Mouse (Mus musculus) gastrocnemius, adult 8-10 months (tissue): Measurements from ENCODE around the gene Top3a. TPM values are rescaled to one million over a fixed set of nuclear protein-coding genes. Genes with fewer than 3 reads are reported as not detected.
A peak's percentile ranks its signal among the peaks of the same experiment; 100 is the strongest.

Experiments used
- DNase-seq, 2 experiments: peaks; one replicate each; pipeline ENCODE4 v3.0.0; 2022; ENCODE audit warnings: low spot score in 2 of 2
- total RNA-seq, 4 experiments: library from RNA; stranded (reverse); gene quantifications; 2 replicates each; pipeline ENCODE4 v1.2.4; 2022

The Top3a gene
- total RNA-seq, 4 experiments from 2014 or later, result 3.8 to 4.7 (median 4.2) TPM

DNA sequence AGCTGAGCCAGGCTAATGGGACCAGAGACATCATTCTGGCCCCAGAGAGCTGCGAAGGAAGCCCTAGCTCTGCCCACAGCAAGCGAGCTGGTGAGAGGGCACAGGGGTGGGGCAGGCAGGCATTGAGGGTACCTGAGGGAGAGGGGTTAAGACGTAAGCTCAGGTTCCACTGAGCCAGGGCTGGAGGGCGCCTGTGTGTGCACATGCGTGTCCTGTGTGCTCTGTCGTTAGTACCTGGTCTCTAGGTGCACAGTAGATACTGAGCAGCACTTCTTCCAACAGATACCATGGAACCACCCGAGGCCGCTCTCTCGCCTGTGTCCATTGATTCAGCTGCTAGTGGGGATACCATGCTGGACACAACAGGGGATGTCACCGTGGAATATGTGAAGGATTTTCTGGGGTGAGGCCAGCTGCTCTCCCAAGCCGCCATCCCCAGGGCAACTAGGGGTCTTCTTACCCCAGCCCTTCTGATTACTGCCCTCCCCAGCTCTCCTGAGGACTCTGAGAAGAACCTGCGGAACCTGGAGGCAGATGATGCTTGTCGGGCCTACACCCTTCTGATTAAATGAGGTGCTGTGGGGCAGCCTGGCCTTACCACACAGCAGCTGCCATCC lies 64.4 kb downstream of the Top3a start:
- DNase-seq, result peak in 1 of 2 experiments; percentile 2

DNA sequence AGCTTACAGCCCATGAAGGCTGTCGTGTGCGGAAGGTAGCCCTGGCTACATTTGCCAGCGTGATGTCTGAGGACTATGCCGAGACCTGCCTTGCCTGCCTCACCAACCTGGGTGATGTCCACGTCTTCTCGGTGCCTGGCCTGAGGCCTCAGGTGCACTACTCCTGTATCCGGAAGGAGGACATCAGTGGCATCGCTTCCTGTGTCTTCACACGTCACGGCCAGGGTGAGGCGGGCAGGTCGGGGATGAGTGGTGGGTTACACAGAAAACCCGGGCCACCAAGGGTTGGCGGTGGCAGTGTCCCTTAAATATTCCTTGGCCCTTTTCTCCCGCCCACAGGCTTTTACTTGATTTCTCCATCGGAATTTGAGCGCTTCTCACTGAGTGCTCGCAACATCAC lies 65.1 kb downstream of the Top3a start:
- no peak for DNase-seq

DNA sequence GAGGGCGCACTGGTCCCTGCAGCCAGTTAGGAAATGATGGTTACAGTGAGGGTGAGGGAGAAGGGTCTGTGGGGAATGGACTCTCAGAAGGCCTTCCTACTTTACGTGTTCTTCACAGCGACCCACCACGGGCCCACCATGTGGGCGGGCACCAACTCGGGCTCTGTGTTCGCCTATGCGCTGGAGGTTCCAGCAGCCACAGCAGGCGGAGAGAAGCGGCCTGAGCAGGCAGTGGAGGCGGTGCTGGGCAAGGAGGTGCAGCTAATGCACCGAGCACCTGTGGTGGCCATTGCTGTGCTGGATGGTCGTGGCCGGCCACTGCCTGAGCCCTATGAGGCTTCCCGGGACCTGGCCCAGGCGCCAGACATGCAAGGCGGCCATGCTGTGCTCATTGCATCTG lies 65.9 kb downstream of the Top3a start:
- DNase-seq, result peak in 1 of 2 experiments; percentile 3

DNA sequence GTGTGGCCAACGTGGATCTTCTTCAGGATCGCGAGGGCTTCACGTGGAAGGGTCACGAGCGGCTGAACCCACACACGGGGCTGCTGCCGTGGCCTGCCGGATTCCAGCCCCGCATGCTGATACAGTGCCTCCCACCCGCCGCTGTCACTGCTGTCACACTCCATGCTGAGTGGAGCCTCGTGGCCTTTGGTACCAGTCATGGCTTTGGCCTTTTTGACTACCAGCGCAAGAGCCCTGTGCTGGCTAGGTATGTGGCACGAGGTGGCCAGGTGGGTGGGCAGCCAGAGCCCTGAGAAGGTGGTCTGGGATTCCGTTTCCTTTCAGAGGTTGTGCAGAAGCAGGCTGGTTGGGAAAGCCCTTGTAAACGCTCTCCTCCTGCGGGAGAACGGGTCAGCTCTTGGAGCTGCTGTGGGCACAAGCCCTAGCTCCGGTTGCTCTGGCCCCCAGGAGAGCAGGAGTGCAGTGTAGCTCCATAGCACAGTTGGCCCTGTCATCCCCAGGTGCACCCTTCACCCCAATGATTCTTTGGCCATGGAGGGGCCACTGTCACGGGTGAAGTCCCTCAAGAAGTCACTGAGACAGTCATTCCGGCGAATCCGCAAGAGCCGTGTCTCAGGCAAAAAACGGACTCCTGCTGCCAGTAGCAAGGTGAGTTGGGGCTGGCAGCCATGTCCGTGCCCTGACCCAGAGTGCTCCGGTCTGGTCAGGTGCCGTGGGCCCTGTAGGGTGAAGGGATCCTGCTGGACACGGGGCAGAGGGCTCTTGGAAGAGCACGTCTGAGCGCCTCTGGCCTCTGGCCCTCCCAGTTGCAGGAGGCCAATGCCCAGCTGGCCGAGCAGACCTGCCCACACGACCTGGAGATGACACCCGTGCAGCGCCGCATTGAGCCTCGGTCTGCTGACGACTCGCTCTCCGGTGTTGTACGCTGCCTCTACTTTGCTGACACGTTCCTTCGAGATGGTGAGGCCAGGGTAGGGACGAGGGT lies 67.4 kb downstream of the Top3a start:
- DNase-seq, result peak in 1 of 2 experiments; percentile 3

DNA sequence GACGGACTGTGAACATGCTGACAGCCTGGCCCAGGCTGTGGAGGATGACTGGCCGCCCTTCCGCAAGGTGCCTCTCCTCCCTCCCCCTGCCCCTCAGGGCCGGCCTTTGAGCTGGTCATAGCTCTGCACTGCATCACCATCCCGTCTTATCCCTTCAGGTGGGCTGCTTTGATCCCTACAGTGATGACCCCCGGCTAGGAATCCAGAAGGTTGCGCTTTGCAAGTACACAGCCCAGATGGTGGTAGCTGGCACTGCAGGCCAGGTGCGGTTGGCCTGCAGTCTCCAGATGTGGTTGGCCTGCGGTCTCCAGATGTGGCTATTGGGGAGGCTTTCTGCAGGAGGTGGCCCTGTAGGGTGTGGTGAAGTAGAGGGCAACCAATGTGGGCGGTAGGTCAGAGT lies 68.5 kb downstream of the Top3a start:
- DNase-seq, result peak in 1 of 2 experiments; percentile 4

DNA sequence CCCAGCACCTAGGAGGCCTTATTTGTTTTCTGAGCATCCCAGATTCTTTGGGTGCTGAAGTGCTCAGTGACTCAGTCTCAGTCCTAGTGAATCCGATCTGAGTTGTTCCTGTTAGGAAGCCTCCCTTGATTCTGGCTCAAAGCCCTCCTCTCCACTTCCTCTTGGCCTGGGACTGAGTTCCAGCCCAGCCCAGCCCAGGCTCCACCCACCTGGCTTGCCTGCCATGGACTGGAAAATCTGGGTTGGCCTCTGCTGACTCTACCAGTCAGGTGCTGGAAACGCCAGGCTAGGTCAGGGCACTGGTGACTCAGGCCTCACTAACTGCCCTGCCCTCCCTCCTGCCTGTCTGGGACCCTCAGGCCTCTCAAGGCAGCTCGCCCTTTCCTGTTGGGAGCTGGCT lies 69.5 kb downstream of the Top3a start:
- DNase-seq, result peak; percentile 95 to 96

DNA sequence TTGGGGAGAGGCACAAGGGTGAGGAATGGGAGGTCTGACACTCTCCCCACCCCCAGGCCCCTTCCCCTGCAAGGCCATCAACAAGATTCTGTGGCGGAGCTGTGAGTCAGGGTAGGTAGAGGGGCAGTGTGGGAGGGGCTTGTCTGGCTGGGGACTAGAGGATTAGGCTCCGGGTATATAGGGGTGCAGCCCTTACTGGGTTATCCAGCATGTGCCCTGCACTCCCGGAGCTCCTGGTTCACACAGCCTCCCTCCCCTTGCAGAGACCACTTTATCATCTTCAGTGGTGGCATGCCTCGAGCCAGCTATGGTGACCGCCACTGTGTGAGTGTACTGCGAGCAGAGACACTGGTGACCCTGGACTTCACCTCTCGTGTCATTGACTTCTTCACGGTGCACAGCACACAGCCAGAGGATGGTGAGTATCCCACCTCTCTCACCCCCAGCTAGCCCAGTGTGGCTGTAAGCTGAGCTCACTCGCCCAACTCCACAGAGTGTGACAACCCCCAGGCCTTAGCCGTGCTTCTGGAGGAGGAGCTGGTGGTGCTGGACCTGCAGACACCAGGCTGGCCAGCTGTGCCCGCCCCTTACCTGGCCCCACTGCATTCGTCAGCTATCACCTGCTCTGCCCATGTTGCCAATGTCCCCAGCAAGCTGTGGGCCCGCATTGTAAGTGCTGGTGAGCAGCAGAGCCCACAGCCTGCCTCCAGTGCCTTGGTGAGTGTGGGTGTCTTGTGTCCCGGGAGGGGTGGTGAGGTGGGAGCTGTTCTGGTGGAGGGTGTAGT lies 70.3 kb downstream of the Top3a start:
- DNase-seq, result peak in 1 of 2 experiments; percentile 3

DNA sequence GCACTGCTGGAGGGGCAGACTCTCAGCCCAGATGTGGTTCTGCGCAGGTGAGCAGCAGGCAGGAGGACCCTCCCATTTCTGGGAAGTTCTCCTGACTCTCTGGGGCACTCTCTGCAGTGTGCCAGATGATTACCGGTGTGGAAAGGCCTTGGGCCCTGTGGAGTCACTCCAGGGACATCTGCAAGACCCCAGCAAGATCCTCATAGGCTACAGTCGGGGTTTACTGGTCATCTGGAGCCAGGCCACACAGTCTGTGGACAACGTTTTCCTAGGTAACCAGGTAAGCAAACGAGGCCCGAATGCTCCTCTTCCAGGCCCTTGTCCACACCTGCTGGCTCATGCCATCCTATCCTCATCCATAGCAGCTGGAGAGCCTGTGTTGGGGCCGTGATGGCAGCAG lies 71.1 kb downstream of the Top3a start:
- DNase-seq, result peak in 1 of 2 experiments; percentile 2

DNA sequence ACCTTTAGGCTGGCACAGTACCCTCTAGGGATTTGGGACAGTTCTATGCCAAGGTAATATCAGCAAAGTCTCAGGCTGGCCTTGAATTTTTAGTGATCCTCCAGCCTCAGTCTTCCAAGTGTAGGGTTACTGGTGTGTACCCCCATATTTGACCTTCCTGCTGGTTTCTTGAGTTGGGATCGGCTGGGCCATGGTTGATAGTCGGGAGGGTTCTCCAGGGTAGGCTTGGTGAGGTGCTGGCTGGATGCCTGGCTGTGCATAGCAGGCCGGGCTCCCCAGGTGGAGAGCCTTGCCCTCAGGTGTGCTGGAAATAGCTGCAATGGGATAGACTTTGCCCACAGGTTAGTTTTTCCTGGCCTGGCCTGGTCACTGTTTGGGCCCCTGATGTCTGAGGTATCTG lies 71.9 kb downstream of the Top3a start:
- peak in 1 of 2 experiments; percentile 2 for DNase-seq

DNA sequence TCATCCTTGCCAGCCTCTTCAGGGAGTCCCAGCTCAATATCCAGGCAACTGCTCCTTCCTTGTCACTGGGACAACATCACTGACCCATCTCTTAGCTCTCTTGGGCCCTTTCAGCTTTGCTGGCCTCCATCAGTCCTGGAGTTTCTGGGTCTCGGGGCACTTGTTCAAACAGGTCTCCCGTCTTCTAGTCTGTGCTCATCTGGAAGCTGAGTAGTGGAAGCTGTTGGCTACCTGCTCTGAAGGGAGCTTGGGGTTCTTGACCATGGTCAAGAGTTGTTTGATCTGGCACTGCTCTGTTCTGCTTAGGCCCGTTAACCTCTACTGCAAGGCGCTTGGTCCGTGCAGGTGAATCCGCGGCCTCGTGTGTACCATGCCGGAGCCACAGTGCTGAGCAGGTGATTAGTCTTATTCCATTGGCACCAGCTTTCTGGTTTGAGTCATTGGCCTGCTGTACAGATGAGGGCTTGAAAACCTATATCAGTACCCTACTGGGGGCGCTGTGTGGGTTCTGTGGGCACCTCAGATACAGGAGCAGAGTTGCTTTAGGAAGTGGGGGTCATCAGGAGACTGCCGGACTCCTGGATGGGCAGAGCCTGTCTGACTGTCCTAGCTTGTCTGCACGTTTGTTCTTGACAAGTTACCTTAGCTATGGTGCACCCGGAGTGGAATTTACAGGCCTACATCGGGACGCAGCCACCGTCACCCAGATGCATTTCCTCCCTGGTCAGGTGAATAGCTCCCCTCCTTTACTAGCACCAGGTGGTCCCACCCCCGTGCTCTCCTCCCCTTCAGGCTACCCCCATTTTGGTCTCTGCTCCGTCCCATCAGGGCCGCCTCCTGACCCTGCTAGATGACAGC lies 72.9 kb downstream of the Top3a start:
- peak in 1 of 2 experiments; percentile 2 for DNase-seq

DNA sequence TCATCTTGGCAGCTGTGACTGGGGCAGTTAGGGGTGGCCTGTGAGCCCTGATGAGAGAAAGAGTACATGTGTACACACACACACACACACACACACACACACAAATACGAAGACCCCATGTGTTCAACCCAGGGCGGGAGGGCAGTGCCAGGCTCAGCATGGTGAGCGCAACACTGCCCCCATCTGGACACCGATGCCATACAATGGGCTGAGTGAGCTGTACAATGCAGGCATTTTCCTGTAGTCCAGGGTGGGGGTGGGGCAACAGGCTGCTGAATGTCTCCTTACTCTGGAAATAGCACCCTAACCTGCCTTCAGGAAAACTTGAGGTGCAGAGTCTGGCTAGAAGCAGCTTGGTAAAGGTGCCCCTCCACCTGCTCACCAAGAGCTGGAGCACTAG lies 74.0 kb downstream of the Top3a start:
- DNase-seq, result peak; percentile 16 to 19

DNA sequence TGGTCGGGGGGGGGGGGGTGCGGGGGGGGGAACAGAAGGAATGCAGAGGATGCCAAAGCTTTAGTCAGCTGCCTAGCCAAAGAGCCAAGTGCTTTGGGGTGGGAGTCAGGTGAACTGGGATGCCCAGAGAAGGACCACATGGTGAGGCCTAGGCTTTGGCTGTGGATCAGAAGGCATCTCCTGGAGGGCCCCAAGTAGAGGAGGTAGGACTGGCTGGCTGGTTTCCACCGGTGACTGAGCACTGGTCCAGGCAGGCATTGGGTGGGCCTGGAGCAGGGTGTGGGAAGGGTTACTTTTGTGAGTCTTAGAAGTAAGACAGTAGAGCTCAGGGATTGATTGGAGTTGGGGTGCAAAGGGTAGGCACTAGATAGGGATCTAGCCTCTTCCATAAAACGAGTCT lies 75.6 kb downstream of the Top3a start:
- DNase-seq, result peak; percentile 1 to 4

DNA sequence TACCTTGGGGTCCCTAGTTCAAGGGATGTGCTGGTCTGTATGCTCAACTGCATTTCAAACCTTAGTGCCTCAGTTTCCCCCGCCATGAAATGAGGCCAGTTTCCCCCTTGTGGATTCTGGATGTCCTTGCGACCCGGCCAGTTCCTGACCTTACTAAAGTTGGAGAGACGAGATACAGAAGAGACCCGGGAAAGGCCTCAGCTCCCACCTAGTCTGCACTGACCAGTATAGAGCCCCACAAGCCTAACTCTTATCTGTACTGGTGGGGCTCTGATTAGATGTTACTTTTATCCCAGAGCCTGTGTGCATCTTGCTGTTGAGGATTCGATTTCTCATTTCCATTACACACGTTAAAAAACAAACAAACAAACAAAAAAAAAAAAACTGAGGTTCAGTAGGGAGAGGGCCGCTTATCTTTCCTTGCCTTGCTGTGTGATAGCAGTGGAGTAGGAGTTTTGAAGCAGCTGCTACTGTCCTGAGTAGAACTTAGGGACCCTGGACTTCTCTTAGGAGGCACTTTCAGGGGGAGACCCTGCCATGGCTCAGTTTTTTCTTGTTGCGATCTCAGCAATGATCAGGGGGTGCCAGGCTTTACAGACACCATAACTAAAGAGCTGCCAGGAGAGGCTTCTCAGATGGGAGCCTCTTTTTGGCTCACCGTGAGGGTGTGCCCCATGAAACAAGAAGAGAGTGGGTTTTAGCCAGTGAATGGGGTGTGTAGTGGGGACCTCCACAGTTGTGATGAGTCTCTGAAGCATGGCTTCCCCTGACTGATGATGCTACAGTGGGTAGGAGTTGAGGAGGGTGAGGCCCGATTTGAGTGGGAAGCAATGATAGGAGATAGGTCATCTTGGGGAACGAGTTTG lies 76.6 kb downstream of the Top3a start:
- DNase-seq, result peak; percentile 2 to 3

DNA sequence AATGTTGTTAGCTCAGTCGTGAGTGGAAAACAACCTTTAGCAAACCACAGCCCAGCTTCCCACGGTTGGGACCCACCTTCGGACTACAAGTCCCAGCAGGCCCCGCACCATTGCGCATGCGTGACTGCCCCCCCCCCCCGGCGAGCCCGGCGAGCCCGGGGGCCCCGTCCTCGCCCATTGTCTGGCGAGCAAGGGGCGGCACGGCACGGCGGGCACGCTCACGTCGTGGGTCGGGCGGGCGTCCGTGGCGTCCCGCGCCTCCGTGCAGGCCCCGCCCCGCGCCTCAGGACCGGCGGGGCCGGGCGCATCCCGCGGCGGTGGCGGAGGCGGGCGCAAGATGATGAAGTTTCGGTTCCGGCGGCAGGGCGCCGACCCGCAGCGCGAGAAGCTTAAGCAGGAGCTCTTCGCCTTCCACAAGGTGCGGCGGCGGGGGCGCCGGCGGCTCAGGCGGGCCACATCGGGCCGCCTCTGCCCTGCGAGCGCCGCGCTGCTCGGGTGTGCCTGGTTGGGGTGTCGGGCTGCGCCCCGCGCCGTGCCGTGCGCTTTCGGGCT lies 77.6 kb downstream of the Top3a start, which contains the start of gene Llgl1:
Gene Llgl1 (plus strand): TSS at position 200 of the 552 bp plus-strand sequence.
- peak; percentile 72 to 78 for DNase-seq

DNA sequence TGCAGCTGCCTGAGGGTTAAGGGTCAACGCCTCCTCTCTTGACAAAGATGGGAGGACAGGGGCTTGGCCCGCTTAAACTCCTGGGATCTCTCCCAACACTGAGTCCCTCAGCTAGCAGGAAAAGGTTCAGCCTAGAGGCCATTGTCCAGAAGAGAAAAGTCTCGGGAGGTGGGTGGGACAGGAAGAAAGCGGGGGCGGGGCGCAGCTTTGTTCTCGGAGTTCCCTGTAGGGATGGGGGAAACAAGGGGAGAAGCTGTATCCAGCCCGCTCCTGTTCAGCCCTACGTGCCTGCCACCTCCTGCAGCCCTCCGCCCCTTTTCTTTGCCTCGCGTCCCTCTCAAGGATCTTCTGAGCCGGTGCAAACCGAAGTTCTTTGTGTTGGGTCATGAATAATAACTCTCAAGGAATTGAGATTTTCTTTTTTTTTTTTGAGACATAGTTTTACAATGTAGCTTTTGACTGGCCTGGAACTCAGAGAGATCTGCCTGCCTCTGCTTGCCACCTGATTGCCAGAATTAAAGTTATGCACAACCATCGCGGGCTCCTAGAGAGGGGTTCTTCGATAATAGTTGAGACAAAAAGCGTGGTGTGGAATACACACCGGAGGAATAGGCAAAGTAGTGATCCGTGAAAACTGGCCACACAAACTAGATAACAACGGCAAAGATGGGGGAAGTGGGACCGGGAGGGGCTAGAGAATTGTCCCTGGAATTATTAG lies 78.2 kb downstream of the Top3a start:
- DNase-seq, result peak; percentile 53 to 57

DNA sequence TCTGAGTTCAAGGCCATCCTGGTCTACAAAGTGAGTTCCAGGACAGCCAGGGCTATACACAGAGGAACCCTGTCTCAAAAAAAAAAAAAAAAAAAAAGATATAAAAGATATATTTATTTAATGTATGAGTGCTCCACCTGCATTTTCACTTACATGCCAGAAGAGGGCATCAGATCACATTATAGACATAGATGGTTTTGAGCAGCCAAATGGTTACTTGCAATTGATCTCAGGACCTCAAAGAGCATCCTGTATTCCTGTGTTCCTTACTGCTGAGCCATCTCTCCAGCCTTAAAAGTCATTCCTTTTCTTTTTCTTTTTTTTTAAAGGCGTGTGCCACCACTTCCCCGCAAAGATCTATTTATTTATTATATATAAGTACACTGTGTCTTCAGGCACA lies 79.6 kb downstream of the Top3a start:
- no peak for DNase-seq

DNA sequence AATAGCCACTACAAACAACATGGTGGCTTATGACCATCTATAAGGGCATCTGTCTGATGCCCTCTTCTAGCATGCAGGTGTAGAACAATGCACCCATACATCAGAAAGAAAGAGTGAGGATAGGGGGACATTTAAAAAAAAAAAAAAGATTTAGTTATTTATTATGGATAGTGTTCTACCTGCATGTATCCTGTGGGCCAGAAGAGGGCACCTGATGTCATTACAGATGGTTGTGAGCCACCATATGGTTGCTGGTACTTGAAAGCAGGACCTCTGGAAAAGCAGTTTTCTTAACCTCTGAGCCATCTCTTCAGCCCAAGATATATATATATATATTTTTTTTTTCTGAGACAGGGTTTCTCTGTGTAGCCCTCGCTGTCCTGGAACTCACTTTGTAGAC lies 81.0 kb downstream of the Top3a start:
- no peak for DNase-seq
